Mouse (Mus musculus) cerebellum, postnatal 25 days (tissue): ENCODE results near the gene Ldb3.

ENCODE experiments used
- DNase-seq, 2 experiments: peaks; one replicate each; pipeline ENCODE4 v3.0.0; 2021; ENCODE audit warnings: mixed read lengths in 2 of 2

Gene Ldb3

GRCm38 (mm10) chr14:34505309-34505708 is 83.2 kb downstream of the Ldb3 start:
- no peak for DNase-seq

- no peak for DNase-seq
Measured at GRCm38 (mm10) chr14:34504377-34504776, 84.1 kb downstream of the Ldb3 start.

- no peak for DNase-seq
Measured at GRCm38 (mm10) chr14:34503759-34504158, 84.7 kb downstream of the Ldb3 start.

- no peak for DNase-seq
Measured at GRCm38 (mm10) chr14:34503325-34503647, 85.2 kb downstream of the Ldb3 start, which contains the start of gene Bmpr1a. Bmpr1a (minus strand) TSS chr14:34503341.

- DNase-seq = peak; percentile 96
Measured at GRCm38 (mm10) chr14:34502475-34503324, 85.8 kb downstream of the Ldb3 start.

- peak; percentile 70 to 73 for DNase-seq
Measured at GRCm38 (mm10) chr14:34501804-34502474, 86.5 kb downstream of the Ldb3 start.

- DNase-seq = no peak
Measured at GRCm38 (mm10) chr14:34501447-34501803, 87.1 kb downstream of the Ldb3 start.

GRCm38 (mm10) chr14:34500309-34500708 is 88.2 kb downstream of the Ldb3 start:
- no peak for DNase-seq

- DNase-seq = no peak
Measured at GRCm38 (mm10) chr14:34499664-34500063, 88.8 kb downstream of the Ldb3 start.

GRCm38 (mm10) chr14:34497346-34497745 is 91.1 kb downstream of the Ldb3 start:
- no peak for DNase-seq

- no peak for DNase-seq
Measured at GRCm38 (mm10) chr14:34493682-34494081, 94.8 kb downstream of the Ldb3 start.

- no peak for DNase-seq
Measured at GRCm38 (mm10) chr14:34492688-34493087, 95.8 kb downstream of the Ldb3 start.

GRCm38 (mm10) chr14:34490965-34491364 is 97.5 kb downstream of the Ldb3 start:
- no peak for DNase-seq

- DNase-seq = no peak
Measured at GRCm38 (mm10) chr14:34489928-34490327, 98.6 kb downstream of the Ldb3 start.

- DNase-seq = no peak
Measured at GRCm38 (mm10) chr14:34486169-34486568, 102.3 kb downstream of the Ldb3 start.

GRCm38 (mm10) chr14:34483469-34484341 is 104.8 kb downstream of the Ldb3 start:
- DNase-seq = no peak
